ENCODE assay signal across 22 mouse cellular contexts in the genomic region with DNA sequence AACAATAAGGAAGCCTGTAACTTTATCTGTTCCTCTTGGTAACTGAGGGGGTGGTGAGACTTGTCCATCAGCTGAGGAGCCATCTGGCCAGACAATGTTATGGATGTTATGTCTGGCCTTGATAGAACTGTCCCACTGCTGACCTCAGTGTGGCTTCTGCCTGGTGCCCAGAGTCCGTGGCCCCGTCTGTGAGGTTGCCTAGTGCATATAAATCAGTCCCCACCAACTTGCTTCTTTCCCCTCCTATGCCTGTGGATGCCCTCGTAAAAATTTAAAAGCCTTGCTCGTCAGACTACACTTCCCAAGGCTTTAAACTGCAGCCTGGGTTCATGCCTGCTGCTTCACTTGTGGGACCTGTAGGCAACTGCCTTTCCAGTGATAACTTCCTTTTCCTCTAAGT.
"Had no signal": no experiment of that assay in that cellular context is flagged by ENCODE, and none has a peak within 500 bp of the region (broad histone marks: within the 10 kb centered on the region; RNA-seq: fewer than 3 reads in every experiment).

No protein-coding gene starts in this region.

- H3K9me3 ChIP-seq: heart, embryonic 10.5 days; hindbrain, embryonic 13.5 days; hindbrain, embryonic 15.5 days; limb, embryonic 13.5 days; limb, embryonic 15.5 days; liver, embryonic 12.5 days had no signal

- H3K27ac ChIP-seq: heart, embryonic 10.5 days; hindbrain, embryonic 13.5 days; hindbrain, embryonic 15.5 days; hindbrain, postnatal 0 days; limb, embryonic 13.5 days; limb, embryonic 15.5 days; liver, embryonic 12.5 days; liver, embryonic 14.5 days had no signal

- H3K27me3 ChIP-seq: hindbrain, embryonic 13.5 days; hindbrain, embryonic 15.5 days; liver, embryonic 12.5 days had no signal

- H3K4me1 ChIP-seq: liver, embryonic 12.5 days had no signal

- ATAC-seq: hindbrain, postnatal 0 days; intestine, embryonic 16.5 days; liver, embryonic 12.5 days had no signal

- H3K4me3 ChIP-seq: heart, embryonic 10.5 days; heart, embryonic 12.5 days; hindbrain, embryonic 13.5 days; hindbrain, embryonic 15.5 days; limb, embryonic 13.5 days; limb, embryonic 15.5 days; liver, embryonic 12.5 days had no signal

- DNase-seq: gastrocnemius, postnatal 14 days; gastrocnemius, postnatal 36 days; heart, adult 18-20 months; heart, postnatal 14 days; heart, postnatal 36 days; kidney, adult 11 months; kidney, adult 2 months; kidney, adult 9 months; kidney, postnatal 25 days; layer of hippocampus, adult 9-11 months; layer of hippocampus, postnatal 36 days; left cerebral cortex, postnatal 4 days had no signal

- H3K4me2 ChIP-seq: heart, embryonic 12.5 days; hindbrain, embryonic 13.5 days; hindbrain, embryonic 15.5 days; limb, embryonic 13.5 days; limb, embryonic 15.5 days; liver, embryonic 12.5 days had no signal

- H3K9ac ChIP-seq: heart, embryonic 12.5 days; hindbrain, embryonic 13.5 days; hindbrain, embryonic 15.5 days; limb, embryonic 13.5 days; limb, embryonic 15.5 days; liver, embryonic 12.5 days; liver, embryonic 14.5 days had no signal

- H3K36me3 ChIP-seq: heart, embryonic 10.5 days; heart, embryonic 12.5 days; hindbrain, embryonic 13.5 days; hindbrain, embryonic 15.5 days; limb, embryonic 13.5 days; limb, embryonic 15.5 days; liver, embryonic 12.5 days had no signal
